Mouse (Mus musculus) ES-Bruce4 (cell line): ENCODE data around the gene Ctnnd2. TPM values are rescaled to one million over a fixed set of nuclear protein-coding genes. Genes with fewer than 3 reads are reported as not detected.
A peak's percentile ranks its signal among the peaks of the same experiment; 100 is the strongest.
"Not testable (repeated sequence)": the region's sequence is repeated elsewhere in the genome, so short reads cannot be mapped to it uniquely, and the experiment has no call there.

Source experiments
- H3K27ac ChIP-seq: 2 replicates; pipeline ENCODE4 v1.5.1; 2012; ENCODE audit warnings: low read length, inconsistent platforms; ENCODE audit not compliant: insufficient read depth
- H3K27me3 ChIP-seq: 2 replicates; pipeline ENCODE4 v1.6.1; 2012; ENCODE audit warnings: mild to moderate bottlenecking, low read length, inconsistent platforms; ENCODE audit not compliant: control insufficient read depth, poor library complexity, insufficient read depth, severe bottlenecking
- H3K36me3 ChIP-seq: 2 replicates; pipeline ENCODE4 v1.6.1; 2012; ENCODE audit warnings: inconsistent platforms, mild to moderate bottlenecking, low read length, moderate library complexity; ENCODE audit not compliant: control insufficient read depth, poor library complexity, insufficient read depth, severe bottlenecking
- H3K4me1 ChIP-seq: one replicate; pipeline ENCODE4 v1.8.1; 2011; ENCODE audit warnings: low read length; ENCODE audit not compliant: control insufficient read depth, insufficient read depth
- H3K4me3 ChIP-seq: 2 replicates; pipeline ENCODE4 v1.5.1; 2011; ENCODE audit warnings: low read depth, mild to moderate bottlenecking, low read length
- H3K9ac ChIP-seq: 2 replicates; pipeline ENCODE4 v1.6.1; 2012; ENCODE audit warnings: low read depth, mild to moderate bottlenecking, inconsistent platforms; ENCODE audit not compliant: poor library complexity, severe bottlenecking
- H3K9me3 ChIP-seq: replicated peaks from 2 replicates; pipeline ENCODE4 v1.6.1; 2012; ENCODE audit warnings: mild to moderate bottlenecking, low read length, inconsistent platforms; ENCODE audit not compliant: control insufficient read depth, poor library complexity, insufficient read depth, severe bottlenecking
- CTCF ChIP-seq: IDR thresholded peaks from one replicate; pipeline ENCODE4 v1.8.1; 2011; ENCODE audit warnings: low read depth, low read length
- EP300 ChIP-seq: IDR thresholded peaks from 2 replicates; pipeline ENCODE4 v1.6.1; 2011; ENCODE audit warnings: low read depth, low read length; ENCODE audit not compliant: insufficient read depth
- POLR2A ChIP-seq: IDR thresholded peaks from one replicate; pipeline ENCODE4 v1.8.1; 2011; ENCODE audit warnings: low read length; ENCODE audit not compliant: insufficient read depth
- polyA plus RNA-seq: library from polyadenylated mRNA; stranded (reverse); fragments of >200 nt; gene quantifications from 2 replicates; pipeline ENCODE4 v1.2.4, GENCODE M21; 2011; ENCODE audit warnings: low read depth; ENCODE audit not compliant: missing spikeins, insufficient read depth, insufficient read length

The Ctnnd2 gene
- polyA plus RNA-seq, result 2.3 and 2.4 TPM in 2 replicates

- TF ChIP-seq POLR2A (no peak), CTCF (no peak), EP300 (no peak)
Observed at GRCm38 (mm10) chr15:30172391-30173281, at the start of gene Ctnnd2. Gene Ctnnd2 (plus strand): TSS chr15:30172593.

GRCm38 (mm10) chr15:30130705-30131104, 41.7 kb upstream of the Ctnnd2 start:
- Histone ChIP-seq H3K9me3 (no peaks in the 10 kb centered on the region), H3K36me3 (no peaks in the 10 kb centered on the region), H3K27me3 (no peaks in the 10 kb centered on the region; the same call in 1 of the 2 replicates), H3K4me1 (no peaks in the 10 kb centered on the region), H3K4me3 (no peak overlapping the region), H3K27ac (no peak overlapping the region), H3K9ac (no peak overlapping the region)
- TF ChIP-seq POLR2A (no peak), CTCF (no peak), EP300 (no peak)

More at GRCm38 (mm10) chr15:30172391-30173281, at the start of gene Ctnnd2:
- Histone ChIP-seq H3K9ac (peak within 1 kb of the TSS; percentile 71), H3K4me1 (no peaks in the 10 kb centered on the region), H3K27me3 (peaks cover 15% of the 10 kb centered on the region), H3K27ac (no peak within 1 kb of the TSS), H3K4me3 (peak within 1 kb of the TSS; percentile 82), H3K36me3 (no peaks in the 10 kb centered on the region), H3K9me3 (no peaks in the 10 kb centered on the region)

DNA sequence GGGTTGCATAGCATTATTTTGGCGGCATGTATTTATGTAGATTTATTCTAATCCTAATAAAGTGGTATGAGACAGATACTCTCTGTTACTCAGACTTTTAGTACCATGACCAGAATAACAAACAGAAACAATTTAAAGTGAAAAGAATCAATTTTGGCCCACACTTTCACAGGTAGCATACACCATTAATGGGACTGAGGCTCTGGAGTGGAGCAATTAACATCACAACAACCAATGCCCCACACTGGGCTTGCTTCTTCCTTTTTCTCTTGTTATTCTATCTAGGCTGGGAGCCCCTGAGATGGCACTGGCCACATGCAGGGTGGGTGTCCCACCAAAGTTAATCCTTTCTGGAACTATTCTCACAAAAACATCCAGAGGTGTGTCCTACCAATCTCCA, 32.8 kb upstream of the Ctnnd2 start:
- H3K27me3 ChIP-seq, H3K27ac ChIP-seq, H3K4me3 ChIP-seq, H3K36me3 ChIP-seq, H3K9me3 ChIP-seq, H3K9ac ChIP-seq, H3K4me1 ChIP-seq: not testable (repeated sequence)

DNA sequence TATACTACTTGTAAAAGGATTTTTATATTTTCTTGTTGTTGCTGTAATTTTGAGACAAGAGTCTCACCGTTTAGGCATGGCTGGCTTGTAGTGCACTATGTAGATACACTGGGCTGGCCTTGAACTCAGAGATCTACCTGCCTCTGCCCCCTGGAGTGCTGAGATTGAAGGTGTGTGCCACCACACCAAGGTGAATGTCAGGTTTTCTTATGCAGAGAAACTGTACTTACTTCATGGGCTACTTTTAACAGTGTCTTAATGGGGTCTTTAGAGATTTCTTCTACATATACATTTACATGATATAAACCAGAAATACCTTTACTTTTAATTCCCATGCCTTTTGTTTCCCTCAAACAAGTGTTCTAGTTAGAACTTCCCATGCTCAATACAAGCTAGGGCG, 27.0 kb upstream of the Ctnnd2 start:
- no peak for TF ChIP-seq POLR2A
- Histone ChIP-seq H3K4me1 (no peaks in the 10 kb centered on the region), H3K27ac (no peak overlapping the region), H3K36me3 (no peaks in the 10 kb centered on the region), H3K9ac (no peak overlapping the region), H3K27me3 (no peaks in the 10 kb centered on the region), H3K4me3 (no peak overlapping the region), H3K9me3 (no peaks in the 10 kb centered on the region)

- Histone ChIP-seq H3K9ac (no peak overlapping the region), H3K4me3 (no peak overlapping the region), H3K36me3 (no peaks in the 10 kb centered on the region), H3K27ac (no peak overlapping the region), H3K9me3 (no peaks in the 10 kb centered on the region; the same call in 1 of the 2 replicates), H3K27me3 (no peaks in the 10 kb centered on the region), H3K4me1 (no peaks in the 10 kb centered on the region)
- no peak for TF ChIP-seq POLR2A
- no peak for TF ChIP-seq EP300
- no peak for TF ChIP-seq CTCF
Observed at GRCm38 (mm10) chr15:30152176-30152575, 20.2 kb upstream of the Ctnnd2 start.

DNA sequence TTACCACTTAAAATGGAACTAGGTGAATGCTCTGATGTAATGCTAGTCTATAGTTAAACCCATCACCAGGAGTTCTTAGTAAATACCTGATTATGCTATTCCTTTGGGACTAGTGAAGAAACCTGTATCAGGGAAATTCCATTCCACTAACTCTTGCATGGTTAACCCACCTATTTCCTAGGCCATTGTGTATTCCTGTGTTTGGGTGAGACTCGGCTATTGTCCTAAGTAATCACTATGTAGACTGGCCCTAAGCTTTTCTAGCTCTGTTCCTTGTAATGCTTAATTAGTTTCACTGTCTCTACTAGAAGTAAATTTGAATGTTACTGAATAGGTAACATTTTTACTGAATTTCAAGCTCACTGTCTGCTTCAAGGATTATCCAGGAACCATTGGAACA, 14.4 kb upstream of the Ctnnd2 start:
- Histone ChIP-seq H3K27me3 (no peaks in the 10 kb centered on the region), H3K4me3 (no peak overlapping the region), H3K27ac (no peak overlapping the region), H3K9ac (no peak overlapping the region), H3K4me1 (no peaks in the 10 kb centered on the region), H3K36me3 (no peaks in the 10 kb centered on the region), H3K9me3 (no peaks in the 10 kb centered on the region; the same call in 1 of the 2 replicates)
- no peak for TF ChIP-seq EP300
- no peak for TF ChIP-seq POLR2A
- no peak for TF ChIP-seq CTCF
